Mouse (Mus musculus) CH12.LX (cell line): ENCODE results near the gene Fam102b.

Source experiments
- CTCF ChIP-seq, 2 experiments: IDR thresholded peaks in 1 of 2; conservative IDR thresholded peaks in 1 of 2; 2 replicates each; pipeline ENCODE4 v1.5.1; 2011 to 2012; ENCODE audit warnings: low read depth in 2 of 2, low read length in 2 of 2, improper control_type of control experiment in 1 of 2, inconsistent platforms in 1 of 2, mild to moderate bottlenecking in 1 of 2, moderate library complexity in 1 of 2
- MXI1 ChIP-seq: IDR thresholded peaks from 2 replicates; pipeline ENCODE4 v1.6.1; 2011; ENCODE audit warnings: mild to moderate bottlenecking, low read depth, low read length, improper control_type of control experiment
- POLR2A ChIP-seq: IDR thresholded peaks from 2 replicates; pipeline ENCODE4 v1.6.1; 2011; ENCODE audit warnings: low read depth, mild to moderate bottlenecking, improper control_type of control experiment, low read length

DNA sequence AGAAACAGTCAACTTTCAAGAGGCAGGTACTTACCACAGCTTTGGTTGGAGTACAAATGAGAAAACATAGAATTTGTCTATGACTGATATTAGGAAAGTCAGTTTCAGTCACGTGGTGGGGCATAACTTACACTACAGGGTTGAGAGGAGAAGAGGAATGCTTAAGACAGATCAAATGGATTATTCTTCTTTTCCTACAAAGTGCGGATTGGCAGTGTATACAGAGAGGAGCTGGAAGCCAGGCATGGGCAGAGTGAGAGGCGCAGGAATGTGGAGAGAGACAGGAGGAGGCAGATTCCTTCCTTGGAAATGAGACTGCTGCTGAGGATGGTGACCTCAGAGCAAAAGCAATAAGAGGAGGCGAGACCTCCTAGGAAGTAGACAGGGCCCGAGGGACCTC lies 9.1 kb downstream of the Fam102b start:
- no peak for TF ChIP-seq CTCF (conservative IDR thresholded peaks at IDR 0.05 in 1 of 2, IDR thresholded peaks at IDR 0.05 in 1 of 2; ENCODE audit: low read depth in 2 of 2, low read length in 2 of 2)
- TF ChIP-seq POLR2A: no peak
- no peak for TF ChIP-seq MXI1
